Mouse (Mus musculus): Measurements from ENCODE around the gene Retreg1. TPM values are rescaled to one million over a fixed set of nuclear protein-coding genes. Genes with fewer than 3 reads are reported as not detected.

Gene Retreg1
- polyA plus RNA-seq (2014; fragmentation: Nextera tagmentation; extraction: Ambion mirVana) = 4.2 TPM in 2 replicates

GRCm38 (mm10) chr15:25843086-25843991 is at the start of gene Retreg1:
TSS of gene Retreg1 (plus strand) at chr15:25843180.
- peak; percentile 92 for DNase-seq (ENCODE audit: low spot score, missing footprints)
- ATAC-seq (ENCODE audit: low FRiP score) = peak; percentile 81
- peak within 1 kb of the TSS; percentile 95 for H3K4me2 ChIP-seq
- no peak within 1 kb of the TSS for H3K27ac ChIP-seq (ENCODE audit: low read depth, low read length)
- no peaks in the 10 kb centered on the region for H3K9me3 ChIP-seq (ENCODE audit: control insufficient read depth, low read length)
- H3K4me1 ChIP-seq (ENCODE audit: control insufficient read depth, insufficient read depth, low read length) = peaks cover 7% of the 10 kb centered on the region
- peaks cover 14% of the 10 kb centered on the region for H3K27me3 ChIP-seq (ENCODE audit: control insufficient read depth, insufficient read depth, low read length)
- WGBS = 1% methylated on average over 56 of the region's 72 CpGs
- H3K4me3 ChIP-seq (ENCODE audit: low read depth, low read length) = peak within 1 kb of the TSS; percentile 72
- no peaks in the 10 kb centered on the region for H3K36me3 ChIP-seq (ENCODE audit: control insufficient read depth, insufficient read depth, low read length)
- peak within 1 kb of the TSS; percentile 75 for H3K9ac ChIP-seq (ENCODE audit: low read length)

DNA sequence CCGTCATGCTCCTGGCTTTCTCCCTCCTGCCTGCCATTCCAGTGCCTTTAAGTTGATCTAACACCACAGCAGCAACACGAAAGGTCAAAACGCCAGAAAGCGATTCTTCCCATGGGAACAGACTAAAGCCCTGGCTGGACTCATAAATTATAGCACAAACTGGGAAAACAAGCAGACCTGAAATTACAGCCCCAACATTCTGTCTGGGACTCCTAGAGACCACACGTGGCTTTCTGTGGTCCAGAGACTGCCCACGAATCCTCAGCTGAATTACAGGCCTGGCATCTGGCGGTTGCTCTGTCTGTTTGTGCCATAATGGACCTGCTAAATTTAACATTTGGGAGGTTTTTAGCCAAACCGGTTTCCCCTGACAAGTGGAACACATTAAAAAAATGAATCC is 48.9 kb upstream of the Retreg1 start:
- H3K36me3 ChIP-seq (ENCODE audit: control insufficient read depth, insufficient read depth, low read length) = peaks cover 44% of the 10 kb centered on the region
- DNase-seq (ENCODE audit: low spot score, missing footprints) = no peak
- ATAC-seq (ENCODE audit: low FRiP score) = no peak

DNA sequence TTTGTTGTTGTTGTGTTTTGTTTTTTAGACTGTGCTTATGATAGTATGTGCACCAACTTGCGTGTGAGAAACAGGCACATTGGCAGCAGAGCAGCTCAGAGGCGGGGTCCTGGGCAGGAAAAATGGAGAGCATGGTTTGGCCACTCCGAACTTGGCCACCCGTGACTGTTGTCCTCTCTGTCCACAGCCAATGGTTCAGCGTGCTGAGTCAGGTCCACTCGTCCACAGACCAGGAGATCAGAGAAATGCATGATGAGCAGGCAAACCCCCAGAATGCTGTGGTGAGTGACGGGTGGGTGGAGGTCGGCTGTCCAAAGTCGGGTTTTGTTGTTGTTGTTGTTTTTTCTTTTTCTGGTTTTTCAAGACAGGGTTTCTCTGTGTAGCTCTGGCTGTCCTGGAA is 47.5 kb upstream of the Retreg1 start:
- Histone ChIP-seq H3K9ac (ENCODE audit: low read length) (no peak overlapping the region), H3K4me2 (no peak overlapping the region), H3K27ac (ENCODE audit: low read depth, low read length) (no peak overlapping the region), H3K4me1 (ENCODE audit: control insufficient read depth, insufficient read depth, low read length) (no peaks in the 10 kb centered on the region), H3K9me3 (ENCODE audit: control insufficient read depth, low read length) (no peaks in the 10 kb centered on the region), H3K36me3 (ENCODE audit: control insufficient read depth, insufficient read depth, low read length) (peaks cover 44% of the 10 kb centered on the region), H3K27me3 (ENCODE audit: control insufficient read depth, insufficient read depth, low read length) (no peaks in the 10 kb centered on the region), H3K4me3 (ENCODE audit: low read depth, low read length) (no peak overlapping the region)
- ATAC-seq (ENCODE audit: low FRiP score) (no peak), DNase-seq (ENCODE audit: low spot score, missing footprints) (no peak)
- 97% methylated on average over 9 of the region's 9 CpGs for WGBS

More for the DNA sequence above, 48.9 kb upstream of the Retreg1 start:
- WGBS = 90% methylated on average over 8 of the region's 8 CpGs
- no peak overlapping the region for H3K27ac ChIP-seq (ENCODE audit: low read depth, low read length)
- no peak overlapping the region for H3K4me2 ChIP-seq
- no peak overlapping the region for H3K9ac ChIP-seq (ENCODE audit: low read length)
- H3K4me1 ChIP-seq (ENCODE audit: control insufficient read depth, insufficient read depth, low read length) = no peaks in the 10 kb centered on the region
- no peak overlapping the region for H3K4me3 ChIP-seq (ENCODE audit: low read depth, low read length)
- no peaks in the 10 kb centered on the region for H3K9me3 ChIP-seq (ENCODE audit: control insufficient read depth, low read length)
- no peaks in the 10 kb centered on the region for H3K27me3 ChIP-seq (ENCODE audit: control insufficient read depth, insufficient read depth, low read length)

DNA sequence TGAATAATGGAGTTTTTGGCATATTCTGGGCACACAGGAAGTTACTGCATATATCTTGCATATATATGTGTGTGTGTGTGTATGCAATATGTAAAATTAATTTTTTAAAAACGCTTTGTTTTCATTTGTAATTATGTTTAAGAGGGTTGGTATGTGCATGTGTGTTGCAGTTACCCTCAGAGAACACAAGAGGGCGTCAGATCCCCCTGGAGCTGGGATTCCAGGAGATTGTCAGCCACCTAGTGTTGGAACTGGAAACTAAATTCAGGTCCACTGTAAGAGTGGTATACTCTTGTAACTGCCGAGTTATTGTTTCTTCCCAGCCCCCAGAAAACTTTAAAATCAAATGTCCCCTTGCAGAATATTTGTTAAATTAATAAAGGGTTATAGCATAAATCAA is 46.6 kb upstream of the Retreg1 start:
- DNase-seq (ENCODE audit: low spot score, missing footprints) (peak; percentile 90), ATAC-seq (ENCODE audit: low FRiP score) (no peak)
- Histone ChIP-seq H3K4me1 (ENCODE audit: control insufficient read depth, insufficient read depth, low read length) (no peaks in the 10 kb centered on the region), H3K36me3 (ENCODE audit: control insufficient read depth, insufficient read depth, low read length) (peaks cover 47% of the 10 kb centered on the region), H3K4me3 (ENCODE audit: low read depth, low read length) (no peak overlapping the region), H3K27ac (ENCODE audit: low read depth, low read length) (no peak overlapping the region), H3K9ac (ENCODE audit: low read length) (no peak overlapping the region), H3K9me3 (ENCODE audit: control insufficient read depth, low read length) (no peaks in the 10 kb centered on the region), H3K27me3 (ENCODE audit: control insufficient read depth, insufficient read depth, low read length) (no peaks in the 10 kb centered on the region), H3K4me2 (no peak overlapping the region)
- WGBS = 59% methylated on average over 3 of the region's 3 CpGs

DNA sequence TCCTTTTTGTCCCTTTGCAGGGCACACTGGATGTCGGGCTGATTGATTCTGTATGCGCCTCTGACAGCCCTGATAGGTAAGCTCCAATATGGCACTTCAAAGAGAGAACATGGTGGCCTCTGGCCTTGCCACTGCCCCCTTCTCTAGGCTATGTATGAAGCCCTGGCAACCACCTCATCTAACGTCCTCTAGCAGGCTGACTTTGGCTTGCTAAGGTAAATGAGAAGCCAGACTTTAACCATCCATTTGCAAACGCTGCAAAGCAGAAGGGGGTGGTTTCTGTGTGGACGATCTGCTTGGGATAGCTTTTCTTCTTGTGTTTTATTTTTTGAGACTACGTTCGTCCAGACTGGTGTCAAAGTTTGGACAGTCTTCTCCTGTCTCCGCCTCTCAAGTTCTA is 45.8 kb upstream of the Retreg1 start:
- H3K4me3 ChIP-seq (ENCODE audit: low read depth, low read length) = no peak overlapping the region
- no peaks in the 10 kb centered on the region for H3K4me1 ChIP-seq (ENCODE audit: control insufficient read depth, insufficient read depth, low read length)
- DNase-seq (ENCODE audit: low spot score, missing footprints) (no peak), ATAC-seq (ENCODE audit: low FRiP score) (no peak)
- WGBS = 92% methylated on average over 8 of the region's 8 CpGs
- H3K27me3 ChIP-seq (ENCODE audit: control insufficient read depth, insufficient read depth, low read length) = no peaks in the 10 kb centered on the region
- no peaks in the 10 kb centered on the region for H3K9me3 ChIP-seq (ENCODE audit: control insufficient read depth, low read length)
- no peak overlapping the region for H3K27ac ChIP-seq (ENCODE audit: low read depth, low read length)
- no peak overlapping the region for H3K9ac ChIP-seq (ENCODE audit: low read length)
- H3K4me2 ChIP-seq = no peak overlapping the region
- peaks cover 52% of the 10 kb centered on the region for H3K36me3 ChIP-seq (ENCODE audit: control insufficient read depth, insufficient read depth, low read length)

- 100% methylated on average over 1 of the region's 1 CpGs for WGBS
- H3K36me3 ChIP-seq (ENCODE audit: control insufficient read depth, insufficient read depth, low read length) = peaks cover 49% of the 10 kb centered on the region
- H3K27ac ChIP-seq (ENCODE audit: low read depth, low read length) = no peak overlapping the region
- DNase-seq (ENCODE audit: low spot score, missing footprints) (no peak), ATAC-seq (ENCODE audit: low FRiP score) (no peak)
- H3K4me3 ChIP-seq (ENCODE audit: low read depth, low read length) = no peak overlapping the region
- no peaks in the 10 kb centered on the region for H3K27me3 ChIP-seq (ENCODE audit: control insufficient read depth, insufficient read depth, low read length)
- H3K9ac ChIP-seq (ENCODE audit: low read length) = no peak overlapping the region
- no peaks in the 10 kb centered on the region for H3K4me1 ChIP-seq (ENCODE audit: control insufficient read depth, insufficient read depth, low read length)
- H3K4me2 ChIP-seq = no peak overlapping the region
- no peaks in the 10 kb centered on the region for H3K9me3 ChIP-seq (ENCODE audit: control insufficient read depth, low read length)
Observed at GRCm38 (mm10) chr15:25797888-25798287, 45.1 kb upstream of the Retreg1 start.

DNA sequence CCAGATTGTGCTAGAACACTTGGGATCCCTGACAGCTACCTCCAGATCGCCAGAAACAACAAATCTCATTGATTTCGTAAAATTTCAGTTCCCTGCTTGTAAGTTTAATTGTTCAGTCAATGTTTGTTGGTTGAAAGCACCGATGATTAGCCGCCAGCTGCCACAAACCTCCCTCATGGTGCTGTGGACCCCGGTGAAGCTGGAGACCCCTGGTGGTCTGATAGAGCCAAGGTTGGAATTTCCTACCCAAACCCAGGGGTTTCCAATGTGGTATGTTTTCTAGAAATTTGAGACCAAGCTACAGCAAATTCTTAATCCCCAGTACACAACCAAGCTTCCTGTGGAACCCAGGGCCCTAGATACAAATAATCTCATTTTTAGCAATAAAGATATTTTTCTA is 41.3 kb upstream of the Retreg1 start:
- Histone ChIP-seq H3K4me1 (ENCODE audit: control insufficient read depth, insufficient read depth, low read length) (no peaks in the 10 kb centered on the region), H3K27ac (ENCODE audit: low read depth, low read length) (no peak overlapping the region), H3K9ac (ENCODE audit: low read length) (no peak overlapping the region), H3K4me3 (ENCODE audit: low read depth, low read length) (no peak overlapping the region), H3K4me2 (no peak overlapping the region), H3K36me3 (ENCODE audit: control insufficient read depth, insufficient read depth, low read length) (peaks cover 59% of the 10 kb centered on the region), H3K27me3 (ENCODE audit: control insufficient read depth, insufficient read depth, low read length) (no peaks in the 10 kb centered on the region), H3K9me3 (ENCODE audit: control insufficient read depth, low read length) (no peaks in the 10 kb centered on the region)
- ATAC-seq (ENCODE audit: low FRiP score) (no peak), DNase-seq (ENCODE audit: low spot score, missing footprints) (no peak)
- 89% methylated on average over 5 of the region's 5 CpGs for WGBS

DNA sequence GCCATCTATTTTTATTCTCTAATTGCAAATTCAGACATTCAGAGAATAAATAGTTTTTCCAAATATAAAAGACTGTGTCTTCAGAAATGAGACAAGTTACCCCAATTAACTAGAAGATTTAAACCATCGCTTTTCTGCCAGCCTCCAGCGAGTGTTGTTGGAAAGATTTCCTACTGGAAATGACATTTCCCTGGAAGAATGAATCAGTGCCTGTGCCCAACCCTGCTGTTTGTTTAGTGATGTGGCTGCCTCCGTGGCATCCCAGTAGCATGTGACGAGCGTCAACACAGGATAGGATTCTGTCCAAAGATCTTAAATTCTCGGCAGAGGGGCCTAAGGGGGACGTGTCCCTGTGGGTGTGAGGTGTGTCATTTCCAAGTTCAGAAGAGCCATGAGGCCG is 40.8 kb upstream of the Retreg1 start:
- Histone ChIP-seq H3K4me2 (no peak overlapping the region), H3K9me3 (ENCODE audit: control insufficient read depth, low read length) (no peaks in the 10 kb centered on the region), H3K9ac (ENCODE audit: low read length) (no peak overlapping the region), H3K4me3 (ENCODE audit: low read depth, low read length) (no peak overlapping the region), H3K27ac (ENCODE audit: low read depth, low read length) (no peak overlapping the region), H3K27me3 (ENCODE audit: control insufficient read depth, insufficient read depth, low read length) (no peaks in the 10 kb centered on the region), H3K4me1 (ENCODE audit: control insufficient read depth, insufficient read depth, low read length) (no peaks in the 10 kb centered on the region), H3K36me3 (ENCODE audit: control insufficient read depth, insufficient read depth, low read length) (peaks cover 62% of the 10 kb centered on the region)
- DNase-seq (ENCODE audit: low spot score, missing footprints) (no peak), ATAC-seq (ENCODE audit: low FRiP score) (no peak)
- WGBS = 91% methylated on average over 8 of the region's 8 CpGs

- H3K9me3 ChIP-seq (ENCODE audit: control insufficient read depth, low read length) = no peaks in the 10 kb centered on the region
- ATAC-seq (ENCODE audit: low FRiP score) (no peak), DNase-seq (ENCODE audit: low spot score, missing footprints) (no peak)
- H3K36me3 ChIP-seq (ENCODE audit: control insufficient read depth, insufficient read depth, low read length) = peaks cover 67% of the 10 kb centered on the region
- H3K4me2 ChIP-seq = no peak overlapping the region
- H3K27me3 ChIP-seq (ENCODE audit: control insufficient read depth, insufficient read depth, low read length) = no peaks in the 10 kb centered on the region
- no peak overlapping the region for H3K9ac ChIP-seq (ENCODE audit: low read length)
- no peak overlapping the region for H3K4me3 ChIP-seq (ENCODE audit: low read depth, low read length)
- no peaks in the 10 kb centered on the region for H3K4me1 ChIP-seq (ENCODE audit: control insufficient read depth, insufficient read depth, low read length)
- H3K27ac ChIP-seq (ENCODE audit: low read depth, low read length) = no peak overlapping the region
- WGBS = 91% methylated on average over 15 of the region's 15 CpGs
Observed at GRCm38 (mm10) chr15:25803111-25803510, 39.9 kb upstream of the Retreg1 start.

All from midbrain, embryonic 11.5 days (tissue).